Mouse (Mus musculus): ENCODE results near the gene Itga11.

DNA sequence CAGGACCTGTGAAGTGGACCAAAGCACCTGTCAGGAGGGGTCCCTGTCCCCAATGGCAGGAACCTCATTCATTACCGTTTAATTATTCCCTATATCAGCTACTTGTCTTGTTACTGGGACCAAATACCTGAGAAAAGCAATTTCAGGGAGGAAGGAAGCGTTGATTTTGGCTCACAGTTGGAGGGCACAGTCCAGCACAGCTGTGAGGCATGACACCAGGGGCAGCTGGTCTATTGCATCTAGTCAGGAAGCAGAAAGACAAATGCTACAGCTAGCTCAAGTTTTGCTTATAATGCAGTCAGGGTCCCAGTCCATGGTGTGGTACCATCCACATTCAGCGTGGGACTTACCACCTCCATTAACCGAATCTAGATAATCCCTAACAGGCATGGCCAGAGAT is 29.6 kb downstream of the Itga11 start:
- TF ChIP-seq CTCF (conservative IDR thresholded peaks at IDR 0.05; ENCODE audit: low read length): no peak
- TF ChIP-seq NANOG (IDR thresholded peaks at IDR 0.05; ENCODE audit: borderline replicate concordance, low read length): no peak
- TF ChIP-seq POU5F1 (IDR thresholded peaks at IDR 0.05; ENCODE audit: borderline replicate concordance, low read length): no peak

Data from E14TG2a.4 (cell line).